Mouse (Mus musculus): ENCODE measurements around the gene Rtbdn.

Rtbdn gene

GRCm38 (mm10) chr8:84963952-84964351 is 17.2 kb downstream of the Rtbdn start:
- no peak for DNase-seq

- DNase-seq = peak; percentile 86 to 90
These were observed 19.0 kb downstream of the Rtbdn start for GRCm38 (mm10) chr8:84965731-84966291.

GRCm38 (mm10) chr8:84966603-84967002 is 19.8 kb downstream of the Rtbdn start:
- peak; percentile 29 to 58 for DNase-seq

GRCm38 (mm10) chr8:84967532-84968304 is 20.9 kb downstream of the Rtbdn start:
- DNase-seq = no peak

GRCm38 (mm10) chr8:84968650-84969049 is 21.9 kb downstream of the Rtbdn start:
- no peak for DNase-seq

- DNase-seq = peak; percentile 66 to 70
These were observed 22.7 kb downstream of the Rtbdn start, which contains the start of the genes Gm49661, Prdx2 and Rnaseh2a for GRCm38 (mm10) chr8:84969241-84970134. Gm49661 (minus strand) TSS chr8:84969433. Prdx2 (plus strand) TSS chr8:84969587. Rnaseh2a (minus strand) TSS chr8:84969767.

- no peak for DNase-seq
These were observed 23.5 kb downstream of the Rtbdn start for GRCm38 (mm10) chr8:84970135-84970790.

GRCm38 (mm10) chr8:84970913-84971312 is 24.1 kb downstream of the Rtbdn start:
- DNase-seq = no peak

- no peak for DNase-seq
These were observed 26.3 kb downstream of the Rtbdn start for GRCm38 (mm10) chr8:84973079-84973478.

GRCm38 (mm10) chr8:84973803-84974542 is 27.2 kb downstream of the Rtbdn start:
- DNase-seq = peak in 1 of 2 experiments; percentile 30

- no peak for DNase-seq
These were observed 27.9 kb downstream of the Rtbdn start for GRCm38 (mm10) chr8:84974543-84975142.

GRCm38 (mm10) chr8:84975434-84975833 is 28.6 kb downstream of the Rtbdn start:
- peak; percentile 83 to 84 for DNase-seq

GRCm38 (mm10) chr8:84976031-84976762 is 29.4 kb downstream of the Rtbdn start:
- peak; percentile 92 to 93 for DNase-seq

GRCm38 (mm10) chr8:84976763-84977434 is 30.1 kb downstream of the Rtbdn start:
- no peak for DNase-seq

- peak; percentile 82 to 84 for DNase-seq
These were observed 30.9 kb downstream of the Rtbdn start for GRCm38 (mm10) chr8:84977435-84978247.

GRCm38 (mm10) chr8:84978248-84978940 is 31.6 kb downstream of the Rtbdn start, which contains the start of gene Junb:
Junb (minus strand) TSS chr8:84978718.
- DNase-seq = peak; percentile 92 to 97

- DNase-seq = peak; percentile 79 to 82
These were observed 33.0 kb downstream of the Rtbdn start for GRCm38 (mm10) chr8:84979599-84980421.

Measured in thymus, postnatal 36 days (tissue).